Mouse (Mus musculus) olfactory bulb, adult 2 months (tissue): ENCODE data around the gene Tbxas1.

Experiments used
- CTCF ChIP-seq: fragments of 200-500 bp; IDR thresholded peaks from 2 replicates; pipeline ENCODE4 v1.5.1; 2012; ENCODE audit warnings: low read depth, mild to moderate bottlenecking, low read length, moderate library complexity; ENCODE audit not compliant: insufficient read depth
- POLR2A ChIP-seq: fragments of 200-500 bp; IDR thresholded peaks from 2 replicates; pipeline ENCODE4 v1.6.1; 2012; ENCODE audit warnings: mild to moderate bottlenecking, low read depth, low read length, moderate library complexity; ENCODE audit not compliant: insufficient read depth

GRCm38 (mm10) chr6:38925719-38926118 lies 50.5 kb downstream of the Tbxas1 start:
- TF ChIP-seq CTCF (no peak), POLR2A (no peak)
